Mouse (Mus musculus) urinary bladder, postnatal 4 days (tissue): ENCODE measurements around the gene Ephb4.

Source experiments
- DNase-seq, 2 experiments: peaks; one replicate each; pipeline ENCODE4 v3.0.0; 2021 to 2022; ENCODE audit warnings: low spot score in 2 of 2

Ephb4 gene

GRCm38 (mm10) chr5:137369665-137370064, 19.8 kb downstream of the Ephb4 start:
- DNase-seq, result no peak

- no peak for DNase-seq
These were observed 23.6 kb downstream of the Ephb4 start for GRCm38 (mm10) chr5:137373371-137373950.

- DNase-seq, result no peak
These were observed 24.7 kb downstream of the Ephb4 start for GRCm38 (mm10) chr5:137374521-137375080.

GRCm38 (mm10) chr5:137375627-137376026, 25.7 kb downstream of the Ephb4 start:
- no peak for DNase-seq

- no peak for DNase-seq
These were observed 26.3 kb downstream of the Ephb4 start for GRCm38 (mm10) chr5:137376198-137376597.

GRCm38 (mm10) chr5:137376722-137377121, 26.8 kb downstream of the Ephb4 start:
- no peak for DNase-seq

GRCm38 (mm10) chr5:137377176-137377575, 27.3 kb downstream of the Ephb4 start:
- DNase-seq, result no peak

- no peak for DNase-seq
These were observed 27.7 kb downstream of the Ephb4 start for GRCm38 (mm10) chr5:137377603-137378002.

- DNase-seq, result no peak
These were observed 31.2 kb downstream of the Ephb4 start for GRCm38 (mm10) chr5:137381152-137381551.

- no peak for DNase-seq
These were observed 33.5 kb downstream of the Ephb4 start for GRCm38 (mm10) chr5:137383441-137383840.

GRCm38 (mm10) chr5:137386712-137387111, 36.8 kb downstream of the Ephb4 start:
- no peak for DNase-seq

- no peak for DNase-seq
These were observed 41.7 kb downstream of the Ephb4 start for GRCm38 (mm10) chr5:137391641-137392040.

- no peak for DNase-seq
These were observed 44.5 kb downstream of the Ephb4 start for GRCm38 (mm10) chr5:137394456-137394855.

- no peak for DNase-seq
These were observed 54.2 kb downstream of the Ephb4 start for GRCm38 (mm10) chr5:137404081-137404480.

- DNase-seq, result no peak
These were observed 59.5 kb downstream of the Ephb4 start for GRCm38 (mm10) chr5:137409451-137409850.

- no peak for DNase-seq
These were observed 60.2 kb downstream of the Ephb4 start for GRCm38 (mm10) chr5:137410066-137410465.

GRCm38 (mm10) chr5:137410549-137410948, 60.6 kb downstream of the Ephb4 start:
- DNase-seq, result no peak

GRCm38 (mm10) chr5:137411235-137411634, 61.3 kb downstream of the Ephb4 start:
- no peak for DNase-seq

- DNase-seq, result no peak
These were observed 64.3 kb downstream of the Ephb4 start for GRCm38 (mm10) chr5:137414253-137414652.

GRCm38 (mm10) chr5:137419105-137419504, 69.2 kb downstream of the Ephb4 start:
- no peak for DNase-seq

GRCm38 (mm10) chr5:137419841-137420240, 69.9 kb downstream of the Ephb4 start:
- no peak for DNase-seq

- no peak for DNase-seq
These were observed 75.7 kb downstream of the Ephb4 start for GRCm38 (mm10) chr5:137425648-137426047.
